Mouse (Mus musculus): ENCODE data around the gene Slit1.
A peak's percentile ranks its signal among the peaks of the same experiment; 100 is the strongest.

Slit1 gene

DNA sequence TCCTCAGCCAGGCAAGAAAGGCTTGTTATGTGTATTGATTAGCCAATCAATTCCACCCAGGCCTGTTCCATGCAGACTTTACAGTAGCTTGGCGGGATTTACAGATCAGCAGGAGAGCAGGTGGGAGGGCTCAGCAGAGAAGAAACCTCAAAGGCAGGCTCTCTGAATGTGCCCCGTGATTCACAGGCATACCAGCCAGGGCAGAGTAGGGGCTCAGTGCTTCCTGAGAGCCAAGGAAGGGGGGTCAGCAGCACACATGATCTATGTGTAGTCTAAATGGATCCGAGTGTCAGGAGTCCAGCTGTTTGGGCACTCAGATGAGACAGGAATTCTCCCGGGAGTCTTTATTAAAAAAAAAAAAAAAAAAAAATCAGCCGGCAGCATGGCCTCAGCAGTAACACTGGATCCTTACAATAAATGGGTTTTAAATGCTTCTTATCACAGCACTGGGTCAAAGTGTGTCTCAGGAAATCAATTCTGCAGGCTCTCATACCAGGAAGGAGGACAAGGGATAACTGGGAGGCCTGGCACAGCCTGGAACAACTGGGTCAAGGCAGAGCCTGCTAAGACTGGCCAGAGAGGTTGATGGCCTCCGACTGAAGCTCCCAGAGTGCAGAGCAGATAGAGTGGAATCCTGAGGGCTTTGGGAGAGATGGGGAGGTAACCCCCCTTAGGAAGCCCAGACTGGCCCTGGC is 88.2 kb downstream of the Slit1 start:
- no peak for DNase-seq (ENCODE audit: low spot score)

DNA sequence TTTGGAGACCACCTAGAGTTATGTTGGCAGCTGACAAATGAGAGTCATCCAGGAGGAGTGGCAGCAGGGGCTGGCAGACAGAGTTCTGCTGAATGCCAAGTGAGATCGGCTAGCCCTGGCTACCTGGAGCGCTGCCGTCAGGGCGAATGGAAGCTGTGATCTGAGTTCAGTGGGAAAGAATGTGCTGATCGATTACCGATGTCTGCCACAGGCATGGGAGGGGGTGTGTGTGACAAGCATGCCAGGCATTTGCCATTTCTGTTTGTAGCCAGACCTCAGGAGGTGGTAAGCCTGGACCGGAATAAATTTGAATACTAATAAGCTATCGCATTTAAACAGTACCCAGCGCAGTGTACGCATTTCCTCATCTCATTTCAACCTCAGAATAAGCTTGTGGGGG is 91.5 kb downstream of the Slit1 start:
- no peak for DNase-seq (ENCODE audit: low spot score)

DNA sequence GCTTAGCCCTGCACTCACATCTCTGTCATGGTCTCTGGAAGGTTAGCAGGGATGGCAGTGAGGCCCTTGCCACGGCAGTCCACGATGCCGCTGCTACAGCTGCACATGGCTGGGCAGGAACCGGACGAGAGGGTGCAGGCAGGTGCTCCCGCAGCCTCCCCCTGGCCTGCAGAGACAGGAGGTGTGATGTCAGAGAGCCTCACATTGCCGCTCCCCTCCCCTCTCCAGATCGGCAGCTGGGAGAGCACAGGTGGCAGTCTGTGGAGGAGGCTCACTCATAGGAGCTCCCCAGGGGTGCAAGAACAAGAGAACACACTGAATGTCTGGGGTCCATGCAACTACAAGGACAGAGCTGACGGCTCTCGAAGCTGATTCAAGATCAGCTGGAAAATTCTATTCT is 94.1 kb downstream of the Slit1 start:
- no peak for DNase-seq (ENCODE audit: low spot score)

DNA sequence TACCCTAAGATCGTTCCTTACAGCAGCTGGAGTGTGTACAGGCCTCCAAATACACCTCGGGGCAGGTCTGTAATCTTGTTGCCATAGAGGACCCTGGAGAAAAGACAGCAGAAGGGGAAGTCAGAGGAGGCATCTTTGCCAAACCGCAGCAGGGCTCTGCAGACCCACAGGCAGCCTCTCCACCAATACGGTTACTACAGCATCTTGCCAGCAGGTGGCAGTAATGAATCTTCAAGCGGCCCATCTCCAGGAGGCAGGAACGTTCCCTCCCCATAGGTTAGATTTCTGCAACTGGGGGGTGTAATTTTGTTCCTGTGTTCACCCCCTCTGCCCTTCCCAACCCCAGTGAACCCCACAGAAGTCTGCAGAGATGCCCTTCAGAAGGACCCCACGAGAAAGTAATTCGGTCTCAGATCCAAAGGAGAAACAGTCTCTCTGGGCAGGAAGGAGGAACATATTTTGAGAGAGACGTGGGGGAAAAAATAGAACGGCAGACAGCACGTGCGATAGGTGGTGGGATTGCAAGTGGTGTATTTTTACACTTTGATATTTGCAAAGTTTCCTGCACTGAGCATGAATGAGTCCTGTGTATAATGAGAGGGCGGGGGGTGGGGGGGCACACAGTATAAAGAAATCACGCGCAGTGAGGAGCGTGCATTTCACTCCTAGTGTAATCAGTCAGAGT is 96.4 kb downstream of the Slit1 start:
- DNase-seq (ENCODE audit: low spot score), result peak; percentile 49

DNA sequence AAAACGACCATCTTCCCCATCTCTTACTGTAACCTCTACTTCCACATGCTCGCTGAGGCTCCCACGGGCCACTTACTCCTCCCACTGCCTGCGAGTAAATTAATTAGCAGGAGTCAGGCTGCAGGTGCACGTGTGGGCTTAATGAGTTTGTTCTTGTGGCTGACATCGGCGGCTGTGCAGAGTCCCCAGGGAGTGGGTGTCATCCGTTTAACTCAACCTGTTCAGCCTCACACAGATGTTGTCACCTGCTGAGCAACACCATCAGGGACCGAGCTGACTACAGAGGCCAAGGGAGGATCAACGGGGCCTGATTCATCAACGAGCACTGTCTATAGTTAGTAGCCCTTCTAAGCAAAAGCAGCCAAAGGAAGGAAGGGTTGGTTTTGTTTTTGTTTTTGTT is 100.5 kb downstream of the Slit1 start:
- DNase-seq (ENCODE audit: low spot score), result no peak

DNA sequence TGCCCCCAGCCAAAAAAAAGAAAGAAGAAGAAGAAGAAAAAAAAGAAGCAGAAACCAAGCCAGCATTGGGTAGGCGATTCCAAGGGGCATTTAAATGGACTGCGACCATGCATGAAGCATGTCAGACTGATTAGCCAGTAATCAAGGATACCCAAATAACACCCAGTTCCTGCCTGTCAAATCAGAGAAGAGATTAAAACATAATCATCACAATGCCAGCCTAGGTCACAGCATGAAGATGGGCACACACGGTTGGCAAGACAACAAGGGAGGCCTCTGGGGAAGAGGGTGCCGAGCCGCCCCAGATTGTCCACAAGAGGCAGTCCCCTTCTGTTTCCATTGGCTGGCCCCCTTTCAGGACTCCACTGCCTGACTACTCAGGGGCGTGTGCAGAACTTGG is 108.5 kb downstream of the Slit1 start:
- no peak for DNase-seq (ENCODE audit: low spot score)

DNA sequence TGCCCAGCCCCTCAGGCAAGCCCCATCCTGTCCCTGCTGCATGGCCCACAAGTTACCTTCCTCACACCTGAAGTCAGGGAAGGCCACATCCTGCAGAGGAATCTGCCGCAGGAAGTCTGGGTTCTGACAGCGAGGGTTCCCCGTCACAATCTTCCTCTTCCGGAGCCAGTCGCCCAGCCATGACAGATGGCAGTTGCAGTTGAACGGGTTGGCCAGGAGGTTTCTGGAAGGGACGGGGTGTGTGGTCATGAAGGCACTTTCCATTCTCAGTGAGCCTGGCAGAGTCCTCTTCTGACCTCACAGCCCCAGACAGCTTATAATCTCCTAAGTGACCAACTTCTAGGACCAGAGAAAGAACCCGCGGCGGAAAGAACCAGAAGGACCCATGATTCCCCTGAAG is 109.4 kb downstream of the Slit1 start:
- DNase-seq (ENCODE audit: low spot score), result no peak

DNA sequence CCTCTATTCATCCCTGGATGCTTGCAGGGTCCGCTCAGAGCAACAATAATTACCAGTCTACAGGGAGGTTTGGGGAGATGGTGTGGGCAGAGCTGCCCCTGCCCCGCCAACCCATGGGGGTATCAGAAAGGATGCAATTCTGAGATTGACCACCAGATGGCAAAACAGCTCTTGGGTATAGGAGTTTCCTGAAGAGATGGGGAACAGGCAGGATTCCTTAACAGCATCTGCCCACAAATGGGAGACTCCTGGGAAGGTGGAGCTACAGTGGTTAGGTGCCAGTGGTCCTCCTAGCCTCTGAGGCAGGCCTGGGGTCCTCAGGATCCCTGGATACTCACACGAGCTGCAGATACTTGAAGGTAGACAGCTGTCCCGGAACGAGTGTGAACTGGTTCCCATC is 113.9 kb downstream of the Slit1 start:
- DNase-seq (ENCODE audit: low spot score), result no peak

DNA sequence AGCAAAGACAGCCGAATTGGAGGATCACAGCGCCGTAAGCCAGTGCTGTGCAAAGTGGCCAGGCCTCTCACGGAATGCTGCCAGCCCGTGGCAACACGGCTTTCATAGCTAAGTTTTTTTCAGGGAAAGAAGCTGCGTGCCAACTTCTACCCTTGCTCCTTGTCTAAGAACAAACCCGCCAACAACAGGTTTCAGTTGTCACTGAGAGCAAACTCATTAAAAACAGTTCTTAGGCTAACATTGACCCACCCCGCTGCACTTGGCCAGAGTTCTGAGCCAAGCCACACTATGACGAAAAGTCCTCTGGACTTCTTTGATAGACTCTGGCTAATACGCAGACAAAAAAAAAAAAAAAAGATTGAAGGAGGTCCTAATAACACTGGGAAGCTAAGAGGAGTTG is 114.5 kb downstream of the Slit1 start:
- no peak for DNase-seq (ENCODE audit: low spot score)

DNA sequence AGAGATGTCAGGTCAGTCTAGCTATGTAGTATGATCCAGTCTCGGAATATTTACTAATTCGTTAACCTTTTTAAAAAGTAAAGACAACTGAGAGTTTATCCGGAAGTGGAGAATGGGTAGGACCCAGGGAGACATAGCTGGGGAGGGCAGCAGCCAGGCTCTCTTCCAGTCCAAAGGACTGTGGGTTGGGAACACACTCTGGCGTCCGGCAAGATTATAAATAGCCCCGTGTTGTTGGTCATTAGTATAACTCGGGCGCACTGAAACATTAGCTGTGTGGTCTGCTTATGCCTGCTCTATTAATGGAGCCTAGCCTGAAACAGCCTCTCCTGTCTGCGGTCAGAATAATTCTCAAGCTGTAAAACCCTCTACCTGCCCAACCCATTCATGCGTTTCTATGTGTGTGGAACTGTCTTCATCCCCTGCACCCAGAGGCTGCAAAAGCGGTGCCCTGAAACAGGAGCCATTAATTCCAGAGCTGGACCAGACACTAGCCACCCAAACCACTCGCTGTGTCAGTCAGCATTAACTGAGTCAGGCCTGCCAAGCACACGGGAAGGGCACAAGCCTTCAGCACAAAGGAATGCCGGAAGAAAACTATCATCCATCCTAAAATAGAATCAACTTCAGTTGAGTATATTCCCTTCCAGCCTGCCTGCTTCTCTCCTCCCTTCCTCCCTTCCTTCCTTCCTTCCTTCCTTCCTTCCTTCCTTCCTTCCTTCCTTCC is 122.9 kb downstream of the Slit1 start:
- DNase-seq (ENCODE audit: low spot score), result no peak

DNA sequence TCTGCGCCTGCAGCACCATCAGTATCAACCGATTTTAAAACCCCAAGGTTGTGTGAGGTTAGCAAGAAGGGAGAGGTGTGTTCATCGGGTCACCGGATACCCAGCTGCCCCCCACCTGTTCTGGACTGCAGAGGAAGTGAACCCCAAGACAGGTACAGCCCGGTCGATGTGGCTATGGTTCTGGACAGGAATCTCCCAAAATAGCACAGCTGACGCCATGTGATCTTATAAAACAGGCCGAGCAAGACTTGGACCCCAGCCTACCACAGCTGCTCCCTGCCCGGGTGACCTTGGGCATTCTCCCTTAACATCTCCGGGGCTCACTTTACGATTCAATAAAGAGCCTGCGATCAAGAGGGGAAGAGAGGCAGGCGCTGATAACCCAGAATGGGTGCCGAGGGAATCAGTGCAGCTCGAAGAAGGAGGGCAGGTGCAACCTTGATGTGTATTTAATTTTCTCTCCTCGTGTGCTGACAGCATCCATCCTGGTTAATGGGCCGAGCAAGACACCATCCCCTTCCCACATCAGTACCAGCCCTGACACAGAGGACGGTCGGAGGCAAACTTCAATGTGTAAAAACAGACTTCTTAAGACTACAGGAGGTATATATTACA is 124.6 kb downstream of the Slit1 start:
- DNase-seq (ENCODE audit: low spot score), result no peak

DNA sequence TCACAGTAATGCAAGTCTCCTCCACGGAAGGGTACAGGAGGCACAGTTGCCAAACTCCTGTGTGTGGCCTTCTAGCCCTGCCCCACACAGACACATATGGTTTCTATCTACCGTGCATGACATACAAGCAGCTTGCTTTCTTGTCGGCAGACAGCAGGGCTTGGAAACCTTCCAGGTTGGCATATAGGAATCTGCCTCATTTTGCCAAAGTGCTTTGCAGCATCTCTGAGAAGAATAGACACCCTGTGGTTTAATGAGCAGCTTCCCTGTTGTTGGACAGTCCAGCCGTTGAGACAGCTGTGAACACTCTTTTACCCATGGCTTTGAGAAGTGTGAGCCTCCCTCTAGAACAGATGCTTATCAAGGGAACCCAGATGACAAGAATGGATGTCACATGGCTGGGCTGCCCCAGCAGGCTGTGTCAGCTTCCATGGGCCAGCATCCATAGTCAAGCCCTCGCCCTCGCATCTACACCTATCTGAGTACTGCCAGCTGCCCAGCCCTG is 125.3 kb downstream of the Slit1 start:
- no peak for DNase-seq (ENCODE audit: low spot score)

DNA sequence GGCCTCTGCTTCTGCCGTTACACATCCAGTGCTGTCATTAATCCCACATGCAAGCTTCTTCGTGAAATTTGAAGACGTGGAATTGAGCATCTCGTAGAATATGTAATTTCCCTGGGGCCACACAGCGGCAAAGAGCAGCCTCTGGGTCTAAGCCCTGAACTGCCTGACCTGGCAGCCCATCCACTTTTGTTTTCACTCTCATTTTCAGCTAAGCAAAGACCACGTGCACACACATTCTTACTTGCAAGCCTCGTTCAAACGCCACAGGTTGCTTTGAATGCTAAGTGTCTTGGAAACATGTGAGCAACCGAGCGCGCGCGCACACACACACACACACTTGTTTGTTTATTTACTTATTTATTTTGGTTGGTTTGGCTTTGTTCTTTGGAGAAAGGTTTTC is 126.4 kb downstream of the Slit1 start:
- DNase-seq (ENCODE audit: low spot score), result no peak

DNA sequence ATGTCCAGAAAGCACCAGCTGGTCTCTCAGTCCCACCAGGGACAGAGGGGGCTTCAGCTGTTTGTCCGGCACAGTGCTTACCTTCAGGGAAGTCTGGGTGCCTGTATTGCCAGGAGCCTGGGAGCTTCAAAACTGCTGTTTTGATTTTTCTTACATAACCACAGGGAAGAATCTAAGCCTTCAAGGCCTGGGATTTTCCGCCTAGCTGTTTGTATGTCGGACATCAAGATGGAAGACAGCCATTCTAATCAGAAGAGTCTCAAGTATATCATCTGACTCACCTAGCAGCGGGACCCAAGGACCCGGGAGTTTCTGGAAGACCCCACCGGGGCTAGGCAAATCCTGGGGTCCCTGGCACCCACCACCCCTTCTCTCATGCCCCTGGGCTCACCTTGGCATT is 127.2 kb downstream of the Slit1 start:
- DNase-seq (ENCODE audit: low spot score), result no peak

DNA sequence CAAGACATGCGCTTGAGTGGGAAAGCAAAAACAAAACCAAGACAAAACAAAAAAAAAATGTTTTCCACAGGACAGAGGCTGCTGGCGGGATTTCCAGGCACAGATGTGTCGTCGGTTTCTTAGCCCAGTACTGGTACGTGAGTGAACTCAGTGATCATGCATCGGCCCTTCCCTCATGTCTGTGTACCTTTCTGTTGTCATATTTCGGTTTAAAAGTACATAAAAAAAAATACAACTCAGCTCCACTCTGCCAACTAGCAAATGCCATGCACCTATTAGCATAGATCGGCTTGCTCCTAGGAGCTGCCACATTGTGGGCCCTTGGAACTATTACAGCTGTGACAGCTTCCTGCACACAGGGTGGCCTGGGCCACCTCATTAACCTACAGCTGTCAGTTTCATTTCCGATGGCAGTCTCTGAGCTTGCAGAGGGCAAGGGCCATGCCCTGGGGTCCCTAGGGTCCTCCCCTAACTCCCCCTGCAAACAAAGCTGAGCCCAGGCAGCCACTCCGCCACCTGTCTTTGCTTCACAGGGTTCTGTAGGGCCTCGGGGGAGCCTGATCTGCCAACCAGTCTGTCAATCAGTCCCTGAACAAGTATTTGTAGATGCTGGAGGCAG is 127.8 kb downstream of the Slit1 start:
- DNase-seq (ENCODE audit: low spot score), result peak; percentile 25

DNA sequence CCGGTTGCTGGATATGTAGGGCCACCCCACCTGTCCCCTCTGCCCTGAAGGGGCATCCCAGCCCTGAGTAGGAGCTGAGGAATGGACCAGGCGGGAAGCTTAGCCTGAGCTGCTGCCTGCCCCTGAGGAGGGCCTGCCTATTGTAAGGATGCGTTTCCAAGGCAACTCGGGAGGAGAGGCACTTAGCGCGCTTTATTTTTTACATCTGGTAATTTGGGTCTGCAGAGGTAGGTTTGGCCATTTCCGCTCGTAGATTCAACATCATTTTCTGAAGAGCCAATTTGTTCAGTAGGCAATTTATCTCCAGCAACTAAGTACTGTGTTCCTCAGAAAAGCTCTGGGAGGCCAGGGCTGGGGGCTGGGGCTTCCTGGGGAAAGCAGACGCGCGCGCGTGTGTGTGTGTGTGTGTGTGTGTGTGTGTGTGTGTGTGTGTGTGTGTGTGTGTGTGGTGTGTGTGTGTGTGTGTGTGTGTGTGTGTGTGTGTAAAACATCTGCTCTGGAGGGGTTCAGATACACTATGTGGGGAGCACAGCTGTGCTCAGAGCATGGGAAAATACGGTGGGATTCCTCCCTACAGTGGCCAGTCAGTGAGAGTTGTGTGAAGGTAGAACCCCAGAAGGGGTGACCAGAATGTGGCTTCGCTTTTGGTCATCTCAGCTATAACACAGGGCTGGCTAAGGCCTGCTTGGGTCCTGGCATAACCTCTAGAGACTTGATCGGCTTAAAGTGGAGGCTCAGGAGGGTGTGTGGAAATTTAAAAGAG is 130.0 kb downstream of the Slit1 start:
- DNase-seq (ENCODE audit: low spot score), result no peak

DNA sequence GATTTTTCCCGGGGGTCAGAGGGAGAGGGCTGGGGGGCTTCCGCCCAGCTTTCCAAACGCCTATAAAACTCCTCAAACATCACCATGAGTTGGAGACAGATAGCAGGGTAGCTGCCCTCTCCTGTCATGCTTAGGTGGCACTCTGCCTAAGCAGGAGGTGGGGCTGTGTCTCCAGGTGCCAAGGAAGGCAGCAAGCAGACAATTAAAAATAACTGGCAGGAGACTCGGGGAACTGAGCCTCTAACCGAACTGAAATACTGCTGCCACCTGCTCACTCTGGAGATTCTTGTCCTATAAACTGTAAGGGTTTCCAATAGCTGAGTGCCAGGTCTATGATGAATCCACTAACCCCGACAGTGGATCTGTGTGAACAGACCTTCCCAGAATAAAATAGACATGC is 131.8 kb downstream of the Slit1 start:
- no peak for DNase-seq (ENCODE audit: low spot score)

DNA sequence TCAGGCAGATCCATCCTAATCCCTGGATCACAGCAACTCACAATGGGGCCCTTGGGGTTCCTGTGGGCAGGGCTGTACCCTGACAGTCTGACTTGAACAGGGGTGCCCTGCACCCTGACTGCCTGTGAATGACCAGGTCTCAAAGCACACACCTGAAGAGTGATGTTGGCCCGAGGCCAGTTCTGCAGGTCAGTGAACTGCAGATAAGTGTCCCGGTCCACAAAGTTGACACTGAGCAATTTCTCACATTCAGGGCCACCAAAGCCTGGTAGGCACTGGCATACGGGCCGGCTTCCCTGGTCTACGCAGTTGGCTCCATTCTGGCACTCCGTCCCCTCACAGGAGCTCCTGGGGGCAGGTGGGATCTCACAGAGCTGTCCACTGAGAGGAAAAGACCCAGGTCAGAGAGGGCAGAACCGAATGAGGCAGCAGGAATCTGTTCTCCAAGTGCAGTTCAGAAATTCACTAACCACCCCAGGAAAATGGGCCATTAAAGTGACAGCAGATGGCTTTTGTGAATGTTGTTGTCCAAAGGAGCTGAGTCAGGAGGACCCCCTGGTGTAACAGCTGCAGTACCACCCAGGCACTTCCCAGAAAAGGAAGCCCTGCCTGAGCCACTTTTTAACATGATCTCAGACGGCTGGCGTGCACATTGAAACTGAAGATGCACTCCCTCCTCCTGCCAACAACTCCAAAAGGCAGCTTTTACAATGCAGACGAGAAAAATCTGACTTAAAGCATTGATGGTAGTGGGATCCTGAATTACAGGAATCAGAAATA is 137.1 kb downstream of the Slit1 start:
- DNase-seq (ENCODE audit: low spot score), result no peak

DNA sequence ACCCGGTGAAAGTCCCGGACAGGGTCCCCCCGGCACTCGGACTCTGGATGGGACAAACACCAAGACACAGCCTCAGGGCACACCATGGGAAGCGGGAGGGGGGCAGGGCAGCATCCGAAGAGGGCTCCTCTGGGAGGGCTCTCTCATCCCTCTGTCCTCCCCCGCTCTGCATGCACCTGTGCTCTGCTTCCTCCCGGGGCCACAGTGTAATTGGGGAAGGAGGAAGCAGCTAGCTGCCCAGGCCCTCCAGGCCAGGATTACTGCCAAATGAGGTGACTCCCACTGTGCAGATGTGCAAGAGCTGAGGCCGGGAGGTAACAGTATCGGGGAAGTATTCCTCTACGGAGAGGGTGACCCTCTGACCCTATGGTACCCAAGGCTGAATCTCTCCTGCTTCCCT is 142.8 kb downstream of the Slit1 start:
- no peak for DNase-seq (ENCODE audit: low spot score)

DNA sequence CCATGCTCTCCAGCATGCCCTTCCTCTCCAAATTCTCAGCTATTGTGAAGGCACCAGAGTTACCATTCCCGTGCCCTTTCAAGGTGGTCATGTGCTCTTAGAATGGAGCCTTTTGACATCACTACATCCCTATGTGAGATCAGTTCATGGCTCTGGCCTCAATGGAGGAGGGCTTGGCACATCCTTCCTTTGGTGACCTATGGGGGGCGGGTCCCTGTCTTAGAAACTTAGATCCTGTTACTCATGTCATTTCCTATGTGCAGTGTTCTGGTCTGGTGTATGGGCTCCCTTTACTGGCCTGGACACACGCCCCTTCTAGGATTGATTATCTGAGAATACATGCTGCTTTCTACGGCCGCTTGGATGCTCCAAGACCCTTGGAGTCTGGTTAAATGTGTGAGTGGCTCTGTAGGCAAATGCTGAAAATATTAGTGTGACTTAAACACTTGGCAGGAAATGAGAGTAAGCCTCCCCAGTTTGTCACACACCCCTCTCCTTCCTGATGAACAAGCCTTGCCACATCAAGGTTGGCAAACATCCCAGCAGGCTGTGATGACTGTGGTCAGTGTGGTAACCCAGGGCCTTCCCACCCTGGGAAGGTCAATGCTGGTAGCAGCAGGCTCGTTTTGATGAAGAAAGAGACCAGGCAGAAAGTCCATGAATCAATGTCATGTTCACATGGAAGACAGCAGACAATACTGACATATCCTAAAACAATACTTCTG is 146.1 kb downstream of the Slit1 start:
- no peak for DNase-seq (ENCODE audit: low spot score)
